Mouse (Mus musculus): Measurements from ENCODE around the gene Pmm1.

Pmm1 gene

DNA sequence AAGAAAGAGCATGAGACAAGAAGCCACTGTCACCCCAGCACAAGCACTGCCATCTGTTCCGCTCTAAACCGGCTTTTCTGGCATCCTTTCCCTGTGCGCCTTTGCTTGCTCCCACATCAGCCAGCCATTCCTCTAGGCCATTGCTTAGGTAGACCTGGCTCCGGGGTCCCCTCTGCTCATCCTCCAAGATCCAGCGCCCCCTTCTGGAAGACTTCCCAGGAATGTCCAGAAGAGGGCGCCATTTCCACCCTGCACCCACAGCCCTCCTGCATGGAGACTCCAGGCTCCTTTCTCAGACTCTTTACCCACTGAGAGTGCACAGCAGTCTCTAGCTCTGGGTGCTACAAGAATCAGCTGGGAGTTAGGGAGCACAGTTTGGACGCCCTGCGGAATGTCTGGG is 4.3 kb downstream of the Pmm1 start:
- peak; percentile 63 for DNase-seq (ENCODE audit: low read depth)

- DNase-seq (ENCODE audit: low read depth), result no peak
Observed at GRCm38 (mm10) chr15:81955414-81955813, 5.3 kb downstream of the Pmm1 start.

GRCm38 (mm10) chr15:81954716-81955115 is 6.0 kb downstream of the Pmm1 start:
- DNase-seq (ENCODE audit: low read depth), result no peak

DNA sequence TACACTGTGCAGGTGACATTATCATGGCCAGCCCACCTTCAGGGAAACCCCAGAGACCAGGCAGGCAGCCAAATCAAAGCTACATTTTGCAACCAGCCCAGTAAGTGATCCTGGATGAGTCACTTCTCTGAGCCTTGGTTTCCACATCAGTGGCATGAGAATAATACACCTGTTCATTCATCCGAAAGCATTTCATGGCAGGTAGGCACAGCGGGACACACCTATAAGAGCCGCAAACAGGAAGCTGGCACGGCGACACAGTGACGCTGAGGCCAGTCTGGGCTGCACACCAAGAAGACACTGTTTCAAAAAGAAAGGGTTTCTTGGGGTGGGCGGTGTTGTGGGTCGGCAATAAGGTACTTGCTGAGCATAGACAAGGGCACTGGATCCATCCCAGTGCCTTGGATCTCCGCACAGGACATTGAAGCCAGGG is 6.6 kb downstream of the Pmm1 start:
- no peak for DNase-seq (ENCODE audit: low read depth)

DNA sequence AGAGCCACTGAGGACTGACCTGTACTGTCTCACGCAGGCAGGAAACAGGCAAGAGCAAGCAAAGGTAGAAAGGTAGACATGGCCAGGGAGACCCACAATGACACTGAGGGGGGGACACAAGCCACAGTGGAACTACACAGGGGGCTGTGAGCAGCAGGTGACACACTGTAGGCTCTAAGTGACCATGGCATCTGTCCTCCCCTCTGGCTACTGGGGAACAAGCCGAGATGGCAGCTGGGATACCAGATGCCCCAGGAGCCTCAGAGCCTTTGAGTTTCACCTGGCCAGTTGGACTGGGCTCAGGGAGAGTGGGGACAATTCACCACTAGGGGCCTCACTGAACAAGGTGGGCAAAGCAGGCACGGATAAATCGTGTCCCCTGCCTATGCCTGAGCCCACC is 8.4 kb downstream of the Pmm1 start:
- DNase-seq (ENCODE audit: low read depth), result no peak

DNA sequence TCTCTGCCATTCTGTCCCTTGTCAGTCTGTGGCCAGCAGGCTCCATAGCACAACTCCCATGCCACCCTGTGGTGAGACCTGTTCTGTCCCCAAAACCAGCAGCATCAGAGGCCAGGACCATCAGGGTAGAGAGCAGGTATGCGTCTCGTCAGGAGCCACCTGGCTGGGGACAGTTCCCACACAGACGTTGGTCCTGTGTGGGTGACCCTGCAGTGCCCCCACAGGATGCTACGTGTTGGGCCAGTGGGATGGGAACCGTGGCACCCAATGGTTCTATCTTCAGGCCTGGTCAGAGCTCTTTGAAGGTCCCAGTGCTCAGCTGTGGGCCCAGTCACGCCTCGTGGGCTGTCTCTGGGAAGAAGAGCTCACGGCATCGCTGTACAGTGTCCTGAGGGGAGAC is 9.6 kb downstream of the Pmm1 start:
- DNase-seq (ENCODE audit: low read depth), result no peak

DNA sequence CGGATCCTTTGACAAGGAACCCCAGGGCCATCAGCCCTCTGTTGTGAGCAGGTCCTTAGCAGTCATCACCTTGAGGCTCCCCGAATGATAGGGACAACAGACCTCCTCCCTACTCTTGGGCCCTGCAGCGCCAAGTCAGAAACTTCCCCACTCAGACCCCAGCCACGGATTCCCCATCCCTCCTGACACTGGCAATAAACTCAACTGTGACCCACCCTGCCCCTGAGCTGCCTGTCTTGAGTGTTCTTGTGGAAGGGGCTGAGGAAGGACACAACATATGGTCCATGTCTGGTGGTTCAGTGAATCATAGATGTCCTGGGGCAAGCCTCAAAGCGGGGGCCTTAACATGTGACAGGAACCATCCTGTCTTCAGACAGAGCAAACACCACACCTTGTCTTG is 10.0 kb downstream of the Pmm1 start:
- DNase-seq (ENCODE audit: low read depth), result no peak

GRCm38 (mm10) chr15:81949476-81950131 is 11.1 kb downstream of the Pmm1 start:
- DNase-seq (ENCODE audit: low read depth), result no peak

DNA sequence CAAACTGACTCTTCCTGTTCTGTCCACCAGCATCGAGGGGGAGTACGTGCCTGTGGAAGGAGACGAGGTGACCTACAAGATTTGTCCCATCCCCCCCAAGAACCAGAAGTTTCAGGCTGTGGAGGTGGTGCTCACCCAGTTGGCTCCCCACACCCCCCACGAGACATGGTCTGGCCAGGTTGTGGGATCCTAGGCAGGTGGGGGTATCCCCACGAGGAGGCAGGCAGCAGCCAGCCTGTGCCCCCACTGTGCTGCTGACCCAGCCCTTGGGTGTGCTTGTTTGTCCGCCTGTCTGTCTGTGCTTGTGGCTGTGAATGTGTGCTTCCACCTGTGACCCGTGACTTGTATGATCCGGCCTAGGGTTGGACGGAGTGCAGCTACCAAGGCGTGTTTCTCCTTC is 11.7 kb downstream of the Pmm1 start:
- no peak for DNase-seq (ENCODE audit: low read depth)

DNA sequence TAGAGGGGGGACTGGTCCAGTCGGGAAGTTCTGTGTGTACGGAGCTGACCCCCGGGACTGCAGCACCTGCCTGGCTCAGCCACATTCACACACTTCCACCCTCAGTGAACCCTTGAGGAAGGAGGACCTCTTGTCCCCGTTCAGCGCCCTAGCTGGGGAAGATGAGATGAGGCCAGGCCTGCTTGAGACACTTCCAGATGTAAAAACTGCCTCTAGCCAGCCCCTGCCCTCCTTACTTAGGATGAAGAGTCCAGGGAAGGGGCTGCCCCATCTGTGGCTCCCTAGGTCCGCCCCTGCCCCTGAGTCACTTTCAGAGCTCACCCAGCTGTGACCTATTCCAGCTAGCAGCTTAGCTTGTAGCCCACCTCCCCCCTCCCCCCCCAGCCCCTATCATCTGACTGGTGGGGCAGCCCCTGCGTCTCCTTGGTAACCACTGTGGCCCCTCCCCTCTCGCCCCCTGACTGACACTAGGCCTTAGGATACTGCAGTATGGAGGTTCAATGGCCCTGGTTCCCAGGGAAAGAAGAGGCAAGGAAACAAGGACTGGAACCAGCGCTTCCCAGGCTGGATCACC is 17.5 kb downstream of the Pmm1 start:
- DNase-seq (ENCODE audit: low read depth), result no peak

GRCm38 (mm10) chr15:81941010-81941409 is 19.7 kb downstream of the Pmm1 start:
- no peak for DNase-seq (ENCODE audit: low read depth)

DNA sequence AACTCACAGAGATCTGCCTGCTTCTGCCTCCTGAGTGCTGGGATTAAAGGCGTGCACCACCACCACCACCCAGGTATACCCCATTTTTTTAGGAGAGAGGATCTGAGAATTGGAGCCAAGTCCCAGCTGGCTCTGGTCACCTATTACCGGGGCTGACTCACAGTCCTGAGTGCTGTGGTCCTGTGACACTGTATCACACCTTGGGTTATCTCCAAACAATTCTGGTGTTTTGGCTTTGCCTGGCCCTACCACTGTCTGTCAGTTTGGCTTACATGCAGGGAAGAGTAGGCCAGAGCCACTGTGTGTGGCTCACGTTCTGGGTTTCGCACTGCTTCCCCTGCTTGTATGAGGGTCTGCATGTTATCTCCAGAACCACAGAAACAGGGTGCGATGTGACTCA is 20.5 kb downstream of the Pmm1 start:
- DNase-seq (ENCODE audit: low read depth), result no peak

DNA sequence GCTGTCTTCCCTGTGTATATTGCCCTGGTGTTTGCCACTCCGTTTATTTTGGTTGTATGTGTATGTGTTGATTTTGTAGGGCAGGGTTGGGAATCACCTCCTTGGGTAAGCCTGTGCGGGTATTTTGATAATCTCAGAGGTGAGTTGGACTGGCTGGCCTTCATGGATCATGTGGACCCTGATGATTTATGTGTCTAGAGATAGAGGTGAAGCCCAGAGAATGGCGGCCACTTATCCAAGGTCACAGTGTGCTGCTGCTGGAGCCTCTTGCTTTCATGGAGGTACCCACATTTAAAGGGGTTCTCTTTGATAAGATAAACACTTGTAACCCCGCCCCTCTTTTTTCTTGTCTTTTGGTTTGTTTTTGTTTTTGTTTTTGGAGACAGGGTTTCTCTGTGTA is 21.0 kb downstream of the Pmm1 start:
- no peak for DNase-seq (ENCODE audit: low read depth)

DNA sequence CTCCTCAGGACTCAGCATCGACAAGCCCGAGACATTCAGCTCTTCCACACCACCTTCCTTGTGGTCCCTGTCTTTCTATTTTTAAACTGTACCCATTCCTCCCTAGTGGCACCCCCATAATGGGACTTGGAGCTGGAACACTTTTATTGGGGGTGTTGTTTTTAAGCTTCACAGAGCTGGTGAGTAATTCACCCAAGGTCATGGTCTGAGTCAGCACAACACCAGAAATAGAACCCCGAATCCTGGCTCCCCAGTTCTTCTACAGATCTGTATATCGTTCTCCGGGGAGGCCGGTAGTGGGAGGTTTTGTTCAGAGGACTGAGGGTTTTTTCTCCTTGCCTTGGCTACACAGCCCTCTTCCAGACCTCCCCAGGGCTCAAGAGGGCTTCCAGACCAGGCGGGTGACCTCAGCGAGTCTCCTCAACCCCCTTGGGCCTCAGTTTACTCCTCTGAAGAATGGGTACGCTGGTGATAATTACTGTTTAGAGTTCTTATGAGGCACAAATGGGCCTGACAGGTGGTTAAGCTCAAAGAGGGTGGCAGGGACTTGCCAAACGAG is 21.5 kb downstream of the Pmm1 start:
- DNase-seq (ENCODE audit: low read depth), result peak; percentile 48

- DNase-seq (ENCODE audit: low read depth), result peak; percentile 71
Observed at GRCm38 (mm10) chr15:81938246-81938645, 22.5 kb downstream of the Pmm1 start.

DNA sequence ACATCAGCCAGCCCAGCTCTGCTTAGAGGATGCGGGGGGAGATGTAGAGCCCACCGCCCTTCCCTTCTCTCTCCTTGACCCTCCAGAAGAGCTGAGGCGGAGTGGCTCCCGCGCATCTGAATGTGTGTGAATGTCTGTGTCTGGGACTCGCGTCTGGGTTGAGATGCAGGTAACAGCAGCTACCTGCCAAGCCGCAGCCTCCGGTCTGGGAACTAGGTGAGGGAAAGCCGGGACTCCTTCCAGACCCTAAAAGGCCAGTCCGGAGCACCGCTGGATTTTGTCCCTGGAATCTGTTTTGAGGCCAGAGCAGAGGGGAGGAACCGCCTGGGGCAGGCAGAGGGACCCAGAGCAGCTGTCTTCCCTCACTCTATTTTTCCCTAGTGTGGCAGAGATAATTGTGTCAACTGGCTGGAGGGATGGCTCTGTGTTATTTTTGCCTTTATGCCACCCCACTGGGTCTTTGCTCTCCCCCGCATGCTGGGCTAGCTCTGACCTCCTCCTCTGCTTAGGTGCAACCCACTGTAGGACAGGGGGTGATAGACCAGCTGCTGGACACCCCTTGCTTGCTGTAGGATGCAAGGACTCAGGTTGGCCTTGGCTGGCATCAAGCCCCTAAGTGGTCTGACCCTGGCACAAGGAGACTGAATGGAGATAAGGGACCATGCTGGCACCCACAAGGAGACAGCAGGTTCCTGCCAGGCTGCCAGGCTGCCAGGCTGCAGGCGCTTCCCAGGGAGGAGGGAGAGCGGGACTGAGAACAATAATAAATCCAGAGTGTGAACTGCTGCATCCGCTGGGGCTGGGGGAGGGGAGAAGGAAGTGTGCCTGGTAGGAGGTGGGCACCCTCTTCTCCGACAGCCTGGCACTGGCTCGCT is 23.4 kb downstream of the Pmm1 start:
- DNase-seq (ENCODE audit: low read depth), result no peak

DNA sequence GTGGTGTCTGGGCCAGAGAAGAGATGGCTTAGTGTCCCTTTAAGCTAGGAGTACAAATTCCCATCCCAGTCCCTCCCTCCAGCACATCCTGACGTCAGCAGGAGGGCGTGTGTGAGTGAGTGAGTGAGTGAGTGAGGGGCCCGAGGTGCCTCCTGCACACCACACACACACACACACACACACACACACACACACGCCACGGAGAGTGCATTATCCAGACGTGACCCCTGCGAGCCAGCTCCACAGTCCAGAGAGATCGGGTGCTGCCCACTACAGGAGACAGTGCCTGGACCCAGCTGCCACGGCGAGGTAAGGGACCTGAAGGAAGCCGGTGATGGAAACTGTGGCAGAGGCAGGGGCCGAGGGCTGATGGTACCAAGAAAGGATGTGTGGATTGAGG is 24.1 kb downstream of the Pmm1 start, which contains the start of gene Csdc2:
Gene Csdc2, plus strand, starts transcription at position 81 of the 400 bp plus-strand sequence.
- DNase-seq (ENCODE audit: low read depth), result no peak

GRCm38 (mm10) chr15:81935869-81936637 is 24.7 kb downstream of the Pmm1 start:
- peak; percentile 60 for DNase-seq (ENCODE audit: low read depth)

GRCm38 (mm10) chr15:81933986-81934385 is 26.7 kb downstream of the Pmm1 start:
- DNase-seq (ENCODE audit: low read depth), result no peak

- DNase-seq (ENCODE audit: low read depth), result no peak
Observed at GRCm38 (mm10) chr15:81932951-81933470, 27.7 kb downstream of the Pmm1 start.

GRCm38 (mm10) chr15:81928277-81928676 is 32.5 kb downstream of the Pmm1 start:
- peak; percentile 93 for DNase-seq (ENCODE audit: low read depth)

DNA sequence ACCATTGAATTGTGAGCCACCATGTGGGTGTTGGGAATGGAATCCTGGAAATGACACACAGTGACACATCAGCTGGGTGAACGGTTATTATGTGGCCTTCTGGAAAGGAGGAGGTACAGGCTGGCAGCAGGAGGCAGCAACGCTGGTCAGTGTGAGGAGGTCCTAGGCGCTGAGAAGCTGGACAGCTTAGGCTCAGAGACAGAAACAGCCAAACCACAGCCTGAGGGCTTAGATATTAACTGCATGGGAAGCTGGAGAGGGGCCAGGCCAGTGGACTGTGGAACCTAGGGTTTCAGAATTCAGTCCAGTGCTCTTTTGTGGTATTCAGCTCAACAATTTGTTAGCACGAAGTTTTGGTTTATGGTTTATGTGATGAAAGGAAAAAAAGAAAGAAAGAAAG is 33.0 kb downstream of the Pmm1 start:
- peak; percentile 86 for DNase-seq (ENCODE audit: low read depth)

Measured in 416B (cell line).